Mouse (Mus musculus): ENCODE results near the gene Fam161a. TPM values are rescaled to one million over a fixed set of nuclear protein-coding genes. Genes with fewer than 3 reads are reported as not detected.

The Fam161a gene
- polyA plus RNA-seq, 1 experiment, result 0.18 TPM

- Histone ChIP-seq H3K4me3 (replicated peaks) (no peak overlapping the region), H3K9me3 (ENCODE audit: control insufficient read depth, low read length) (peaks cover 3% of the 10 kb centered on the region; the same call in 1 of the 2 replicates), H3K27me3 (ENCODE audit: control insufficient read depth) (no peaks in the 10 kb centered on the region), H3K36me3 (ENCODE audit: control insufficient read depth) (no peaks in the 10 kb centered on the region), H3K4me1 (ENCODE audit: control insufficient read depth) (no peaks in the 10 kb centered on the region)
- TF ChIP-seq TAL1 (IDR thresholded peaks at IDR 0.05; ENCODE audit: low read length), result no peak
Measured at GRCm38 (mm10) chr11:23023155-23023554, 15.8 kb downstream of the Fam161a start.

- Histone ChIP-seq H3K36me3 (ENCODE audit: control insufficient read depth) (no peaks in the 10 kb centered on the region), H3K9me3 (ENCODE audit: control insufficient read depth, low read length) (no peaks in the 10 kb centered on the region), H3K4me3 (replicated peaks) (no peak overlapping the region), H3K27me3 (ENCODE audit: control insufficient read depth) (no peaks in the 10 kb centered on the region), H3K4me1 (ENCODE audit: control insufficient read depth) (peaks cover 6% of the 10 kb centered on the region; the same call in 1 of the 2 replicates)
- TF ChIP-seq GATA1 (IDR thresholded peaks at IDR 0.05; ENCODE audit: low read length), result no peak
Measured at GRCm38 (mm10) chr11:23024169-23024568, 16.8 kb downstream of the Fam161a start.

GRCm38 (mm10) chr11:23028957-23029356 is 21.6 kb downstream of the Fam161a start:
- H3K9me3 ChIP-seq (ENCODE audit: control insufficient read depth, low read length), result no peaks in the 10 kb centered on the region
- H3K27me3 ChIP-seq (ENCODE audit: control insufficient read depth), result no peaks in the 10 kb centered on the region
- H3K36me3 ChIP-seq (ENCODE audit: control insufficient read depth), result no peaks in the 10 kb centered on the region
- no peak for TF ChIP-seq TAL1 (IDR thresholded peaks at IDR 0.05; ENCODE audit: low read length)
- no peak for TF ChIP-seq GATA1 (IDR thresholded peaks at IDR 0.05; ENCODE audit: low read length)
- no peak overlapping the region for H3K4me3 ChIP-seq (replicated peaks)
- peaks cover 10% of the 10 kb centered on the region; the same call in 1 of the 2 replicates for H3K4me1 ChIP-seq (ENCODE audit: control insufficient read depth)

GRCm38 (mm10) chr11:23029399-23029798 is 22.1 kb downstream of the Fam161a start:
- peaks cover 10% of the 10 kb centered on the region; the same call in 1 of the 2 replicates for H3K4me1 ChIP-seq (ENCODE audit: control insufficient read depth)
- no peaks in the 10 kb centered on the region for H3K36me3 ChIP-seq (ENCODE audit: control insufficient read depth)
- no peak overlapping the region for H3K4me3 ChIP-seq (replicated peaks)
- TF ChIP-seq TAL1 (IDR thresholded peaks at IDR 0.05; ENCODE audit: low read length) (no peak), GATA1 (IDR thresholded peaks at IDR 0.05; ENCODE audit: low read length) (no peak)
- H3K27me3 ChIP-seq (ENCODE audit: control insufficient read depth), result no peaks in the 10 kb centered on the region
- H3K9me3 ChIP-seq (ENCODE audit: control insufficient read depth, low read length), result no peaks in the 10 kb centered on the region

- no peaks in the 10 kb centered on the region for H3K4me1 ChIP-seq (ENCODE audit: control insufficient read depth)
- H3K27me3 ChIP-seq (ENCODE audit: control insufficient read depth), result peaks cover 40% of the 10 kb centered on the region
- no peaks in the 10 kb centered on the region for H3K36me3 ChIP-seq (ENCODE audit: control insufficient read depth)
- no peaks in the 10 kb centered on the region for H3K9me3 ChIP-seq (ENCODE audit: control insufficient read depth, low read length)
- H3K4me3 ChIP-seq (replicated peaks), result no peak overlapping the region
- TF ChIP-seq TAL1 (IDR thresholded peaks at IDR 0.05; ENCODE audit: low read length), result no peak
- TF ChIP-seq GATA1 (IDR thresholded peaks at IDR 0.05; ENCODE audit: low read length), result no peak
Measured at GRCm38 (mm10) chr11:23047252-23047651, 39.9 kb downstream of the Fam161a start.

- no peak for TF ChIP-seq GATA1 (IDR thresholded peaks at IDR 0.05; ENCODE audit: low read length)
- no peak for TF ChIP-seq TAL1 (IDR thresholded peaks at IDR 0.05; ENCODE audit: low read length)
- no peaks in the 10 kb centered on the region for H3K4me1 ChIP-seq (ENCODE audit: control insufficient read depth)
- no peaks in the 10 kb centered on the region for H3K36me3 ChIP-seq (ENCODE audit: control insufficient read depth)
- no peaks in the 10 kb centered on the region for H3K9me3 ChIP-seq (ENCODE audit: control insufficient read depth, low read length)
- H3K27me3 ChIP-seq (ENCODE audit: control insufficient read depth), result peaks cover 42% of the 10 kb centered on the region
- H3K4me3 ChIP-seq (replicated peaks), result no peak overlapping the region
Measured at GRCm38 (mm10) chr11:23047663-23048582, 40.6 kb downstream of the Fam161a start.

- Histone ChIP-seq H3K36me3 (ENCODE audit: control insufficient read depth) (no peaks in the 10 kb centered on the region), H3K27me3 (ENCODE audit: control insufficient read depth) (peaks cover 42% of the 10 kb centered on the region), H3K9me3 (ENCODE audit: control insufficient read depth, low read length) (no peaks in the 10 kb centered on the region), H3K4me1 (ENCODE audit: control insufficient read depth) (no peaks in the 10 kb centered on the region), H3K4me3 (replicated peaks) (no peak overlapping the region)
- TF ChIP-seq GATA1 (IDR thresholded peaks at IDR 0.05; ENCODE audit: low read length) (no peak), TAL1 (IDR thresholded peaks at IDR 0.05; ENCODE audit: low read length) (no peak)
Measured at GRCm38 (mm10) chr11:23049642-23050041, 42.3 kb downstream of the Fam161a start.

- H3K36me3 ChIP-seq (ENCODE audit: control insufficient read depth), result no peaks in the 10 kb centered on the region
- no peak for TF ChIP-seq GATA1 (IDR thresholded peaks at IDR 0.05; ENCODE audit: low read length)
- TF ChIP-seq TAL1 (IDR thresholded peaks at IDR 0.05; ENCODE audit: low read length), result no peak
- peaks cover 31% of the 10 kb centered on the region for H3K27me3 ChIP-seq (ENCODE audit: control insufficient read depth)
- H3K4me1 ChIP-seq (ENCODE audit: control insufficient read depth), result no peaks in the 10 kb centered on the region
- H3K9me3 ChIP-seq (ENCODE audit: control insufficient read depth, low read length), result no peaks in the 10 kb centered on the region
- no peak overlapping the region for H3K4me3 ChIP-seq (replicated peaks)
Measured at GRCm38 (mm10) chr11:23052353-23052752, 45.0 kb downstream of the Fam161a start.

- H3K4me1 ChIP-seq (ENCODE audit: control insufficient read depth), result peaks cover 14% of the 10 kb centered on the region
- TF ChIP-seq TAL1 (IDR thresholded peaks at IDR 0.05; ENCODE audit: low read length) (no peak), GATA1 (IDR thresholded peaks at IDR 0.05; ENCODE audit: low read length) (no peak)
- H3K27me3 ChIP-seq (ENCODE audit: control insufficient read depth), result peaks cover 2% of the 10 kb centered on the region; the same call in 1 of the 2 replicates
- no peak overlapping the region for H3K4me3 ChIP-seq (replicated peaks)
- no peaks in the 10 kb centered on the region for H3K36me3 ChIP-seq (ENCODE audit: control insufficient read depth)
- no peaks in the 10 kb centered on the region for H3K9me3 ChIP-seq (ENCODE audit: control insufficient read depth, low read length)
Measured at GRCm38 (mm10) chr11:23063153-23063552, 55.8 kb downstream of the Fam161a start.

Measured in erythroblast, embryonic 14.5 days (primary cell).